Mouse (Mus musculus) forebrain, embryonic 15.5 days (tissue): ENCODE data around the gene Otulin. TPM values are rescaled to one million over a fixed set of nuclear protein-coding genes. Genes with fewer than 3 reads are reported as not detected.
A peak's percentile ranks its signal among the peaks of the same experiment; 100 is the strongest.

Experiments
- ATAC-seq: fragments of 200-750 bp; cut with Nextera tagmentation; replicated peaks from 2 replicates; pipeline ENCODE4 v1.8.0; 2017; ENCODE audit warnings: mild to moderate bottlenecking, moderate TSS enrichment, moderate library complexity
- H3K27ac ChIP-seq: fragments of 300-500 bp; sonication (generic); replicated peaks from 2 replicates; pipeline ENCODE4 v1.5.1; 2015; ENCODE audit warnings: mild to moderate bottlenecking, inconsistent platforms
- H3K27me3 ChIP-seq: fragments of 300-500 bp; sonication (generic); 2 replicates; pipeline ENCODE4 v1.6.1; 2015; ENCODE audit warnings: inconsistent platforms
- H3K36me3 ChIP-seq: fragments of 300-500 bp; sonication (generic); 2 replicates; pipeline ENCODE4 v1.6.1; 2015; ENCODE audit warnings: mild to moderate bottlenecking, inconsistent platforms
- H3K4me1 ChIP-seq: fragments of 300-500 bp; sonication (generic); 2 replicates; pipeline ENCODE4 v1.6.1; 2015; ENCODE audit warnings: inconsistent platforms
- H3K4me2 ChIP-seq: fragments of 300-500 bp; sonication (generic); replicated peaks from 2 replicates; pipeline ENCODE4 v1.6.1; 2015; ENCODE audit warnings: mild to moderate bottlenecking, inconsistent platforms
- H3K4me3 ChIP-seq: fragments of 300-500 bp; sonication (generic); 2 replicates; pipeline ENCODE4 v1.5.1; 2015; ENCODE audit warnings: mild to moderate bottlenecking, inconsistent platforms
- H3K9ac ChIP-seq: fragments of 300-500 bp; sonication (generic); replicated peaks from 2 replicates; pipeline ENCODE4 v1.6.1; 2015; ENCODE audit warnings: mild to moderate bottlenecking, inconsistent platforms
- H3K9me3 ChIP-seq: fragments of 300-500 bp; sonication (generic); 2 replicates; pipeline ENCODE4 v1.6.1; 2016; ENCODE audit warnings: inconsistent platforms
- WGBS: fragments of 180-500 bp; shearing (Covaris S2); methylation state at CpG from one replicate; pipeline ENCODE4 v1.1.7; 2015; ENCODE audit warnings: mixed read lengths; 5-methylcytosine and 5-hydroxymethylcytosine counted together
- polyA plus RNA-seq: library from polyadenylated mRNA; unstranded; fragments of >200 nt; fragmentation: Nextera tagmentation; extraction: Ambion mirVana; gene quantifications from 2 replicates; pipeline ENCODE4 v1.2.1, GENCODE M21; 2015

The Otulin gene
- polyA plus RNA-seq, 1 experiment from 2014 or later = 30.7 TPM

GRCm38 (mm10) chr15:27655015-27655414 lies 24.5 kb upstream of the Otulin start:
- no peaks in the 10 kb centered on the region for H3K27me3 ChIP-seq
- 19% methylated on average over 5 of the region's 5 CpGs for WGBS
- no peak for ATAC-seq

GRCm38 (mm10) chr15:27647686-27648085 lies 17.2 kb upstream of the Otulin start:
- 0 out of 2 replicates have a peak, but pooled peaks have one; percentile 29 for ATAC-seq
- whole genome bisulfite sequencing = 48% methylated on average over 3 of the region's 3 CpGs

More at GRCm38 (mm10) chr15:27655015-27655414, 24.5 kb upstream of the Otulin start:
- no peak overlapping the region for H3K9ac ChIP-seq
- no peak overlapping the region for H3K4me3 ChIP-seq
- no peaks in the 10 kb centered on the region for H3K4me1 ChIP-seq
- H3K36me3 ChIP-seq = no peaks in the 10 kb centered on the region; the same call in 1 of the 2 replicates
- H3K27ac ChIP-seq = no peak overlapping the region
- H3K4me2 ChIP-seq = no peak overlapping the region
- H3K9me3 ChIP-seq = 0 out of 2 replicates have a peak, but pooled peaks cover 3% of the 10 kb centered on the region

GRCm38 (mm10) chr15:27646665-27647064 lies 16.2 kb upstream of the Otulin start:
- Histone ChIP-seq H3K4me3 (no peak overlapping the region), H3K4me2 (no peak overlapping the region), H3K36me3 (no peaks in the 10 kb centered on the region), H3K4me1 (no peaks in the 10 kb centered on the region), H3K27ac (no peak overlapping the region), H3K9me3 (no peaks in the 10 kb centered on the region), H3K27me3 (no peaks in the 10 kb centered on the region), H3K9ac (no peak overlapping the region)
- no peak for ATAC-seq
- WGBS = 94% methylated on average over 8 of the region's 8 CpGs

More at GRCm38 (mm10) chr15:27647686-27648085, 17.2 kb upstream of the Otulin start:
- no peak overlapping the region for H3K4me2 ChIP-seq
- H3K9ac ChIP-seq = no peak overlapping the region
- no peaks in the 10 kb centered on the region for H3K4me1 ChIP-seq
- H3K36me3 ChIP-seq = no peaks in the 10 kb centered on the region
- H3K27ac ChIP-seq = no peak overlapping the region
- H3K4me3 ChIP-seq = no peak overlapping the region
- no peaks in the 10 kb centered on the region for H3K27me3 ChIP-seq
- no peaks in the 10 kb centered on the region for H3K9me3 ChIP-seq

GRCm38 (mm10) chr15:27645250-27645649 lies 14.8 kb upstream of the Otulin start:
- H3K27ac ChIP-seq = no peak overlapping the region
- H3K4me3 ChIP-seq = no peak overlapping the region
- H3K4me2 ChIP-seq = no peak overlapping the region
- H3K9me3 ChIP-seq = no peaks in the 10 kb centered on the region
- H3K9ac ChIP-seq = no peak overlapping the region
- no peaks in the 10 kb centered on the region for H3K27me3 ChIP-seq
- H3K4me1 ChIP-seq = no peaks in the 10 kb centered on the region
- WGBS = 95% methylated on average over 3 of the region's 3 CpGs
- ATAC-seq = no peak
- no peaks in the 10 kb centered on the region for H3K36me3 ChIP-seq

GRCm38 (mm10) chr15:27642895-27643294 lies 12.4 kb upstream of the Otulin start:
- no peaks in the 10 kb centered on the region for H3K36me3 ChIP-seq
- ATAC-seq = no peak
- H3K4me3 ChIP-seq = no peak overlapping the region
- no peak overlapping the region for H3K9ac ChIP-seq
- H3K4me1 ChIP-seq = no peaks in the 10 kb centered on the region
- H3K4me2 ChIP-seq = no peak overlapping the region
- no peaks in the 10 kb centered on the region for H3K9me3 ChIP-seq
- no peaks in the 10 kb centered on the region for H3K27me3 ChIP-seq
- no peak overlapping the region for H3K27ac ChIP-seq
- WGBS = 92% methylated on average over 3 of the region's 3 CpGs

- ATAC-seq = no peak
- Histone ChIP-seq H3K4me1 (no peaks in the 10 kb centered on the region), H3K4me3 (no peak overlapping the region), H3K27me3 (no peaks in the 10 kb centered on the region), H3K9me3 (no peaks in the 10 kb centered on the region), H3K36me3 (no peaks in the 10 kb centered on the region), H3K9ac (no peak overlapping the region), H3K27ac (no peak overlapping the region), H3K4me2 (no peak overlapping the region)
- WGBS = 83% methylated on average over 12 of the region's 12 CpGs
Measured at GRCm38 (mm10) chr15:27641171-27641570, 10.7 kb upstream of the Otulin start.

- Histone ChIP-seq H3K4me1 (peaks cover 13% of the 10 kb centered on the region), H3K27me3 (no peaks in the 10 kb centered on the region), H3K4me2 (no peak overlapping the region), H3K27ac (no peak overlapping the region), H3K9me3 (no peaks in the 10 kb centered on the region), H3K36me3 (no peaks in the 10 kb centered on the region), H3K9ac (no peak overlapping the region), H3K4me3 (no peak overlapping the region)
- no peak for ATAC-seq
- WGBS = 66% methylated on average over 8 of the region's 8 CpGs
Measured at GRCm38 (mm10) chr15:27633941-27634900, 3.7 kb upstream of the Otulin start.

- Histone ChIP-seq H3K9me3 (no peaks in the 10 kb centered on the region), H3K4me2 (peak overlapping the region; percentile 77), H3K9ac (peak overlapping the region; percentile 58), H3K4me1 (peaks cover 21% of the 10 kb centered on the region), H3K27me3 (no peaks in the 10 kb centered on the region), H3K27ac (peak overlapping the region; percentile 19; the same call in 1 of the 2 replicates), H3K36me3 (0 out of 2 replicates have a peak, but pooled peaks cover 3% of the 10 kb centered on the region), H3K4me3 (peak overlapping the region; percentile 66)
- ATAC-seq = peak; percentile 0
- WGBS = 1% methylated on average over 53 of the region's 53 CpGs
Measured at GRCm38 (mm10) chr15:27629800-27630600, 493 bp downstream of the Otulin start.

GRCm38 (mm10) chr15:27629046-27629445 lies 1.4 kb downstream of the Otulin start:
- H3K27ac ChIP-seq = no peak overlapping the region
- no peak overlapping the region for H3K9ac ChIP-seq
- H3K4me2 ChIP-seq = peak overlapping the region; percentile 77; the same call in 1 of the 2 replicates
- ATAC-seq = no peak
- no peaks in the 10 kb centered on the region for H3K9me3 ChIP-seq
- H3K27me3 ChIP-seq = no peaks in the 10 kb centered on the region
- peaks cover 21% of the 10 kb centered on the region for H3K4me1 ChIP-seq
- H3K4me3 ChIP-seq = no peak overlapping the region
- H3K36me3 ChIP-seq = 0 out of 2 replicates have a peak, but pooled peaks cover 3% of the 10 kb centered on the region
- 64% methylated on average over 4 of the region's 4 CpGs for WGBS

- H3K4me3 ChIP-seq = no peak overlapping the region
- 95% methylated on average over 9 of the region's 9 CpGs for WGBS
Measured at GRCm38 (mm10) chr15:27627794-27628193, 2.7 kb downstream of the Otulin start.

GRCm38 (mm10) chr15:27626314-27626713 lies 4.2 kb downstream of the Otulin start:
- Histone ChIP-seq H3K27me3 (no peaks in the 10 kb centered on the region), H3K9ac (no peak overlapping the region), H3K27ac (no peak overlapping the region), H3K4me2 (no peak overlapping the region), H3K4me1 (peaks cover 21% of the 10 kb centered on the region), H3K9me3 (no peaks in the 10 kb centered on the region), H3K4me3 (no peak overlapping the region), H3K36me3 (peaks cover 11% of the 10 kb centered on the region; the same call in 1 of the 2 replicates)
- no peak for ATAC-seq
- 100% methylated on average over 1 of the region's 1 CpGs for WGBS

More at GRCm38 (mm10) chr15:27627794-27628193, 2.7 kb downstream of the Otulin start:
- peaks cover 21% of the 10 kb centered on the region for H3K4me1 ChIP-seq
- no peak overlapping the region for H3K9ac ChIP-seq
- no peak for ATAC-seq
- H3K9me3 ChIP-seq = no peaks in the 10 kb centered on the region
- no peak overlapping the region for H3K4me2 ChIP-seq
- 0 out of 2 replicates have a peak, but pooled peaks cover 7% of the 10 kb centered on the region for H3K36me3 ChIP-seq
- no peaks in the 10 kb centered on the region for H3K27me3 ChIP-seq
- H3K27ac ChIP-seq = no peak overlapping the region

GRCm38 (mm10) chr15:27625890-27626255 lies 4.6 kb downstream of the Otulin start:
- Histone ChIP-seq H3K9me3 (no peaks in the 10 kb centered on the region), H3K4me3 (no peak overlapping the region), H3K27me3 (no peaks in the 10 kb centered on the region), H3K4me2 (no peak overlapping the region), H3K27ac (no peak overlapping the region), H3K9ac (no peak overlapping the region), H3K4me1 (peaks cover 18% of the 10 kb centered on the region), H3K36me3 (peaks cover 11% of the 10 kb centered on the region; the same call in 1 of the 2 replicates)
- WGBS = 90% methylated on average over 10 of the region's 10 CpGs
- ATAC-seq = no peak
